ENCODE assay signal across 8 mouse cellular contexts in the genomic region with DNA sequence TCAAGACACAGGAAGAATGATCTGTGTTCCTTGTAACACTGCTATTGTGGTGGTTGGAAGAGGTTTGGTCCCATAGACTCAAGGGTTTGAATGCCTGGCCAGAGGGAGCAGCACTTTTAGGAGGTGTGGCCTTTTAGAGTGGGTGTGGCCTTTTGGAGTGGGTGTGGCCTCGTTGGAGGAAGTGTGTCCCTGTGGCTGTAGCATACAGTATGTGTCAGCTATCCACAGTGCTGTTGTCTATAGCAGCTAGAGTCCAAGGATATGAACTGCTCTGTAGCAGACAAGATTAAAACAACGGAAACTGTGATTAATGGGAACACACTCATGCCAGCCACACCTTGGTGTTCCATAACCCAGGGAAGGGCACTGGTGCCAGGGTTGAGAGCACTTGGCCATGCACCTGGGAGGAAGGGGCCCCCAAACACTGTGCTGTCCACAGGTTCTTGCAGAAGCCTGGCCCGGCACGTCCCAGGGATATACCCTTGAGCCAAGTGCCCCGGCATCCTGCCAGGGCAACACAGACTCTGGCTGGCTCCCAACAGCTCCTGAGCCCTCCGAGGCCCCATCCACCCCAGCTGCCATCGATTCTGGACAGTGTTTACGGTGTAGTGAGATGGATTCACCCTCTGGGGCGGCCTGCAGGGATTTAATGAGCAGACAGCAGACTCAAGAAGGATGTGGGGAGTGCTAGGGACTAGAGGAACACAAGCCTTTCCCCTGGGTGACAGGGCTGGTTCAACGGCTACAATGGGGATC. TPM values are rescaled to one million over a fixed set of nuclear protein-coding genes. Genes with fewer than 3 reads are reported as not detected.
DNase-seq lines count a peak whose midpoint lies in the region; ATAC-seq and TF ChIP-seq lines count a peak whose summit lies in the region.

No protein-coding gene starts in this region.

- H3K4me1 ChIP-seq in intestine, embryonic 15.5 days (replicated peaks): peaks cover 8% of the 10 kb centered on the region; the same call in 1 of the 2 replicates
- H3K4me1 ChIP-seq in midbrain, embryonic 16.5 days (ENCODE audit: control insufficient read depth, insufficient read depth, low read length): no peaks in the 10 kb centered on the region

- H3K27ac ChIP-seq in intestine, embryonic 15.5 days: no peak overlapping the region; the same call in 1 of the 2 replicates
- H3K27ac ChIP-seq in midbrain, embryonic 16.5 days (ENCODE audit: low read length): no peak overlapping the region
- no peak overlapping the region for H3K27ac ChIP-seq in layer of hippocampus, adult 2 months

- WGBS in intestine, embryonic 15.5 days: 37% methylated on average over 10 of the region's 10 CpGs
- WGBS in midbrain, embryonic 16.5 days: 71% methylated on average over 10 of the region's 10 CpGs

- POLR2A ChIA-PET in Patski (lab: Charles Lee): no interaction called here

- no peak for TF ChIP-seq CTCF in Patski (IDR thresholded peaks at IDR 0.05)
- TF ChIP-seq CTCF in layer of hippocampus, adult 2 months (conservative IDR thresholded peaks at IDR 0.05): no peak

- no peak overlapping the region for H3K9ac ChIP-seq in intestine, embryonic 15.5 days
- no peak overlapping the region for H3K9ac ChIP-seq in midbrain, embryonic 16.5 days (ENCODE audit: low read depth, low read length)

- no peaks in the 10 kb centered on the region for H3K9me3 ChIP-seq in intestine, embryonic 15.5 days
- H3K9me3 ChIP-seq in midbrain, embryonic 16.5 days (replicated peaks; ENCODE audit: control insufficient read depth, low read length, poor library complexity, severe bottlenecking): no peaks in the 10 kb centered on the region

- CTCF ChIA-PET in Patski (lab: Charles Lee): interaction anchor here (1.8 kb wide), 2 partner anchors 45 to 101 kb away, joined by 3 to 4 read pairs; no protein-coding TSS in a partner anchor

- H3K36me3 ChIP-seq in intestine, embryonic 15.5 days: no peaks in the 10 kb centered on the region
- no peaks in the 10 kb centered on the region for H3K36me3 ChIP-seq in midbrain, embryonic 16.5 days (ENCODE audit: control insufficient read depth, insufficient read depth, low read length)

- ATAC-seq in Patski: peak; percentile 6
- ATAC-seq in intestine, embryonic 15.5 days: peak; percentile 77
- ATAC-seq in midbrain, embryonic 16.5 days: peak; percentile 56; the same call in 1 of the 2 replicates
- ATAC-seq in megakaryocyte-erythroid progenitor cell, adult 5-6 weeks (replicated peaks; ENCODE audit: low FRiP score, low TSS enrichment, poor library complexity, severe bottlenecking): no peak

- peak; percentile 48 to 51 for DNase-seq in layer of hippocampus, postnatal 10 days (ENCODE audit: low spot score in 2 of 2)
- no peak for DNase-seq in layer of hippocampus, adult 9-10 months (ENCODE audit: low spot score)
- no peak for DNase-seq in Patski (ENCODE audit: low read depth, low spot score)
- DNase-seq in cerebellum, adult 8-10 months: peak; percentile 62
- DNase-seq in layer of hippocampus, adult 2 months (ENCODE audit: low spot score in 2 of 2): no peak

- no peak overlapping the region for H3K4me2 ChIP-seq in intestine, embryonic 15.5 days (replicated peaks)
- no peak overlapping the region for H3K4me2 ChIP-seq in midbrain, embryonic 16.5 days (ENCODE audit: low read length)

- in situ Hi-C loops in Patski (cut with MboI; ENCODE audit: low pct_unique_long_range_greater_than_20kb): no loop called here

- H3K27me3 ChIP-seq in Patski: no peaks in the 10 kb centered on the region
- H3K27me3 ChIP-seq in intestine, embryonic 15.5 days (replicated peaks): peaks cover 8% of the 10 kb centered on the region
- no peaks in the 10 kb centered on the region for H3K27me3 ChIP-seq in midbrain, embryonic 16.5 days (ENCODE audit: control insufficient read depth, insufficient read depth, low read depth, low read length)

- no peak overlapping the region for H3K4me3 ChIP-seq in intestine, embryonic 15.5 days (replicated peaks)
- H3K4me3 ChIP-seq in midbrain, embryonic 16.5 days (ENCODE audit: low read depth, low read length): no peak overlapping the region
- H3K4me3 ChIP-seq in layer of hippocampus, adult 2 months: no peak overlapping the region

RNA-seq across cellular contexts. Expression of a gene that starts 46.3 kb away (rescaled TPM):
- 10 to 100 TPM; 72.1 to 77.3 TPM for total RNA-seq in layer of hippocampus, postnatal 10 days (2021)
- polyA plus RNA-seq in Patski (2021): 12.4 TPM
- 4.4 and 5.8 TPM in 2 replicates for polyA plus RNA-seq in intestine, embryonic 15.5 days (2015; fragmentation: Nextera tagmentation; extraction: Ambion mirVana)
- 16.9 and 18.2 TPM in 2 replicates for polyA plus RNA-seq in midbrain, embryonic 16.5 days (2015; fragmentation: Nextera tagmentation; extraction: Ambion mirVana)
- 100 to 1,000 TPM; 110 to 120 TPM for total RNA-seq in layer of hippocampus, adult 2 months (2021)
- 0.28 TPM in 1 of 2 replicates, not detected in the other for total RNA-seq in megakaryocyte-erythroid progenitor cell, adult 5-6 weeks (2014; fragmentation: Nextera tagmentation)
- 1.1 and 3.9 TPM in 2 replicates for total RNA-seq in megakaryocyte-erythroid progenitor cell, adult 5-6 weeks (2017)

RNA-seq across cellular contexts. Expression of a gene that starts 51.2 kb away (rescaled TPM):
- 10 to 100 TPM; 36.5 to 39.7 TPM for total RNA-seq in layer of hippocampus, postnatal 10 days (2021)
- polyA plus RNA-seq in Patski (2021): 32.2 TPM
- polyA plus RNA-seq in intestine, embryonic 15.5 days (2015; fragmentation: Nextera tagmentation; extraction: Ambion mirVana): 39.1 and 40.3 TPM in 2 replicates
- 40.5 and 44.1 TPM in 2 replicates for polyA plus RNA-seq in midbrain, embryonic 16.5 days (2015; fragmentation: Nextera tagmentation; extraction: Ambion mirVana)
- total RNA-seq in layer of hippocampus, adult 2 months (2021): 10 to 100 TPM; 32.8 to 35.2 TPM
- total RNA-seq in megakaryocyte-erythroid progenitor cell, adult 5-6 weeks (2014; fragmentation: Nextera tagmentation): 19.8 and 20.0 TPM in 2 replicates
- total RNA-seq in megakaryocyte-erythroid progenitor cell, adult 5-6 weeks (2017): 28.5 and 30.5 TPM in 2 replicates

Comparison
In these comparisons a context has a peak if more than half of its experiments do, and no peak if none do; other contexts are left out.
1. DNase-seq: peak in layer of hippocampus, postnatal 10 days (2 of 2) and cerebellum, adult 8-10 months (single experiment); none in layer of hippocampus, adult 9-10 months (single experiment), Patski (single experiment) and layer of hippocampus, adult 2 months (0 of 2).
2. RNA of a gene that starts 46.3 kb away (total RNA-seq): 110 to 120 TPM in layer of hippocampus, adult 2 months and 72.1 to 77.3 TPM in layer of hippocampus, postnatal 10 days; 0.28 to 3.9 TPM in megakaryocyte-erythroid progenitor cell, adult 5-6 weeks; every median in the first group is over 10 times any median in the second.